Mouse (Mus musculus) heart, postnatal 36 days (tissue): ENCODE data around the gene Wdr78. TPM values are rescaled to one million over a fixed set of nuclear protein-coding genes. Genes with fewer than 3 reads are reported as not detected.

Source experiments
- DNase-seq, 2 experiments: peaks; one replicate each; pipeline ENCODE4 v3.0.0; 2021 to 2022
- intact Hi-C: fragments of 180-260 bp; cut with DNase I; formaldehyde crosslinking; loops from one replicate; pipeline ENCODE4 v1.15.1; 2025
- total RNA-seq, 2 experiments: library from RNA; stranded (reverse); gene quantifications; 2 replicates each; pipeline ENCODE4 v1.2.3; 2021

The Wdr78 gene
- total RNA-seq, 2 experiments from 2014 or later = 1.1 to 1.5 TPM

- intact Hi-C loops = loop anchor here (10.0 kb wide), 1 partner anchor 275 kb away; no protein-coding TSS in a partner anchor
- no peak for DNase-seq
These were observed 125.0 kb downstream of the Wdr78 start for GRCm38 (mm10) chr4:102989391-102989790.

DNA sequence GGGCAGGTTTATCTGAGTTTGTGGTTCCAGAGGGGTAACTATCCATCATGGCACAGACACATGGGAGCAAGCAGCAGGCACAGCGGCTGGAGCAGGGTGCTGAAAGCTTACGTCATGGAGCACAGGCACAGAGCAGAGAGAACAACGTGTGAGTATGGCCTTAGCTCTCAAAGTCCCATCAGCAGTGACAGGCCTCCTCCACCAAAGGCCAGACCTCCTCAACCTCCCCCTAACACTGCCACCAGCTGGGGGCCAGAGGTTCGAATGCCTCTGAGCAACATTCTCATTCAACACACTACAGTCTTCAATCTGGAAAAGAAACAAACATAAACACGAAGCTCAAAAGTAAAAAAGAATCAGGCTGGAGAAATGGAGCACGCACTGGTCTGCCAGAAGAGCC lies 125.8 kb downstream of the Wdr78 start:
- intact Hi-C loops = loop anchor here (10.0 kb wide), 1 partner anchor 274 kb away; no protein-coding TSS in a partner anchor
- no peak for DNase-seq

Other genes starting within 250 kb of the Wdr78 start
- not detected for gene Tctex1d1, start 135.9 kb downstream of the Wdr78 start, total RNA-seq
- not detected for gene Insl5, start 87.7 kb downstream of the Wdr78 start, total RNA-seq
- gene Mier1, start 165 bp downstream of the Wdr78 start, total RNA-seq = 10 to 100 TPM; 32.5 to 34.6 TPM
- 10 to 100 TPM in 1 of 2 experiments, 1 to 10 TPM in 1; 6.0 to 10.1 TPM for gene Slc35d1, start 100.6 kb upstream of the Wdr78 start, total RNA-seq
- gene 4921539E11Rik, start 176.3 kb upstream of the Wdr78 start, total RNA-seq = not detected
- gene Oma1, start 199.3 kb upstream of the Wdr78 start, total RNA-seq = 10 to 100 TPM; 27.9 to 36.5 TPM